Mouse (Mus musculus) CD4-positive, CD25-positive, alpha-beta regulatory T cell, adult 2 months (primary cell): ENCODE results near the gene Otulin.
A peak's percentile ranks its signal among the peaks of the same experiment; 100 is the strongest.

Source experiments
- DNase-seq: peaks from one replicate; pipeline ENCODE4 v3.0.0-alpha.2; 2012; ENCODE audit warnings: low read depth, low spot score

The Otulin gene

GRCm38 (mm10) chr15:27616159-27616558 is 14.3 kb downstream of the Otulin start:
- DNase-seq, result no peak

GRCm38 (mm10) chr15:27613255-27613654 is 17.2 kb downstream of the Otulin start:
- DNase-seq, result no peak

GRCm38 (mm10) chr15:27612533-27613221 is 17.8 kb downstream of the Otulin start:
- peak; percentile 88 for DNase-seq

GRCm38 (mm10) chr15:27609554-27609953 is 20.9 kb downstream of the Otulin start:
- DNase-seq, result no peak

- DNase-seq, result peak; percentile 41
Observed at GRCm38 (mm10) chr15:27605252-27605651, 25.2 kb downstream of the Otulin start.

- no peak for DNase-seq
Observed at GRCm38 (mm10) chr15:27604558-27604957, 25.9 kb downstream of the Otulin start.

- DNase-seq, result no peak
Observed at GRCm38 (mm10) chr15:27600524-27600923, 30.0 kb downstream of the Otulin start.

- DNase-seq, result no peak
Observed at GRCm38 (mm10) chr15:27598786-27599385, 31.6 kb downstream of the Otulin start.

GRCm38 (mm10) chr15:27597516-27597915 is 33.0 kb downstream of the Otulin start:
- DNase-seq, result peak; percentile 19

- peak; percentile 90 for DNase-seq
Observed at GRCm38 (mm10) chr15:27596463-27597140, 33.9 kb downstream of the Otulin start.

GRCm38 (mm10) chr15:27595560-27595959 is 34.9 kb downstream of the Otulin start:
- DNase-seq, result no peak

- no peak for DNase-seq
Observed at GRCm38 (mm10) chr15:27594973-27595372, 35.5 kb downstream of the Otulin start.

- DNase-seq, result no peak
Observed at GRCm38 (mm10) chr15:27593717-27594116, 36.8 kb downstream of the Otulin start.

- DNase-seq, result no peak
Observed at GRCm38 (mm10) chr15:27592620-27593320, 37.7 kb downstream of the Otulin start.

- no peak for DNase-seq
Observed at GRCm38 (mm10) chr15:27590812-27591211, 39.7 kb downstream of the Otulin start.

GRCm38 (mm10) chr15:27588087-27588826 is 42.2 kb downstream of the Otulin start:
- DNase-seq, result peak; percentile 34

GRCm38 (mm10) chr15:27586093-27586480 is 44.4 kb downstream of the Otulin start:
- no peak for DNase-seq

GRCm38 (mm10) chr15:27585466-27586092 is 44.9 kb downstream of the Otulin start:
- no peak for DNase-seq

- no peak for DNase-seq
Observed at GRCm38 (mm10) chr15:27583620-27584019, 46.9 kb downstream of the Otulin start.

GRCm38 (mm10) chr15:27583042-27583441 is 47.5 kb downstream of the Otulin start:
- DNase-seq, result peak; percentile 58

GRCm38 (mm10) chr15:27582428-27582827 is 48.1 kb downstream of the Otulin start:
- DNase-seq, result peak; percentile 67
